Mouse (Mus musculus) lung, adult 2 months (tissue): Measurements from ENCODE around the gene Ceacam16.

Source experiments
- CTCF ChIP-seq: fragments of 200-500 bp; IDR thresholded peaks from 2 replicates; pipeline ENCODE4 v1.5.1; 2011; ENCODE audit warnings: mild to moderate bottlenecking, low read length, control low read depth; ENCODE audit not compliant: insufficient read depth
- POLR2A ChIP-seq: fragments of 200-500 bp; IDR thresholded peaks from 2 replicates; pipeline ENCODE4 v1.6.1; 2011; ENCODE audit warnings: low read depth, mild to moderate bottlenecking, control low read depth, low read length, borderline replicate concordance; ENCODE audit errors: extremely low read depth

- TF ChIP-seq CTCF: no peak
- no peak for TF ChIP-seq POLR2A
These were observed 42.2 kb downstream of the Ceacam16 start for GRCm38 (mm10) chr7:19818875-19819274.
